Mouse (Mus musculus): Measurements from ENCODE around the gene Pnpla6. TPM values are rescaled to one million over a fixed set of nuclear protein-coding genes. Genes with fewer than 3 reads are reported as not detected.

Gene Pnpla6
- total RNA-seq, 1 experiment = 125 TPM

GRCm38 (mm10) chr8:3552240-3552639, 37.1 kb downstream of the Pnpla6 start:
- H3K9me3 ChIP-seq (ENCODE audit: control insufficient read depth, insufficient read depth, low read depth, low read length) = no peaks in the 10 kb centered on the region
- H3K36me3 ChIP-seq (ENCODE audit: control insufficient read depth, insufficient read depth, low read length, poor library complexity, severe bottlenecking) = no peaks in the 10 kb centered on the region
- peak overlapping the region; percentile 82 for H3K27ac ChIP-seq (ENCODE audit: insufficient read depth, low read depth, low read length, poor library complexity, severe bottlenecking)
- H3K4me3 ChIP-seq (ENCODE audit: insufficient read depth in 1 of 2, low read depth in 1 of 2, low read length in 2 of 2, poor library complexity in 1 of 2, severe bottlenecking in 1 of 2) = no peak overlapping the region
- in situ Hi-C loops (cut with MboI; ENCODE audit: low sequenced_read_pairs in 2 of 2, unreplicated experiment in 2 of 2) = no loop called here
- peaks cover 15 to 24% of the 10 kb centered on the region in 2 experiments; a peak in 3 of 4 replicates for H3K4me1 ChIP-seq (ENCODE audit: control insufficient read depth in 2 of 2, insufficient read depth in 2 of 2, low read length in 2 of 2, poor library complexity in 1 of 2)
- TF ChIP-seq MAFK (IDR thresholded peaks at IDR 0.05; ENCODE audit: insufficient read depth, low read depth, low read length) (no peak), ZC3H11A (IDR thresholded peaks at IDR 0.05; ENCODE audit: borderline replicate concordance, low read depth, low read length) (no peak), HCFC1 (IDR thresholded peaks at IDR 0.05; ENCODE audit: borderline replicate concordance, insufficient read depth, low read length) (no peak), ZNF384 (IDR thresholded peaks at IDR 0.05; ENCODE audit: low read depth, low read length) (no peak), CHD2 (IDR thresholded peaks at IDR 0.05; ENCODE audit: low read depth, low read length) (no peak)
- no peak overlapping the region for H3K9ac ChIP-seq (ENCODE audit: insufficient read depth, low read depth, low read length, poor library complexity, severe bottlenecking)
- no peak for DNase-seq (ENCODE audit: low read depth, low spot score)

DNA sequence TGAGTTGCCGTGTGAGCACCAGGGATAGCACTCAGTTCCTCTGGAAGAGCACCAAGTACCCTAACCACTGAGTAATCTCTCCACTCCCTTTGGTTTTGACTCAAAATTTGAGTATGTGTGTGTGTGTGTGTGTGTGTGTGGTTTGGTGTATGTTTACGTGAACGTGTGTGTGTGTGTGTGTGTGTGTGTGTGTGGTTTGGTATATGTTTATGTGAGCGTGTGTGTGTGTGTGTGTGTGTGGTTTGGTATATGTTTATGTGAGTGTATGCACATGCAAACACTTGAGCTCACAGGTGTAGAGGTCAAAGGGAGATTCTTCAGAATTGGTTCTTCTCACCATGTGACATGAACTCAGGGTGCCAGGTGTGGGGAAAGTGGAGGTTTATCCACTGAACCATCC, 40.9 kb downstream of the Pnpla6 start:
- H3K9ac ChIP-seq (ENCODE audit: insufficient read depth, low read depth, low read length, poor library complexity, severe bottlenecking) = no peak overlapping the region
- H3K4me3 ChIP-seq (ENCODE audit: insufficient read depth in 1 of 2, low read depth in 1 of 2, low read length in 2 of 2, poor library complexity in 1 of 2, severe bottlenecking in 1 of 2) = no peak overlapping the region
- H3K4me1 ChIP-seq (ENCODE audit: control insufficient read depth in 2 of 2, insufficient read depth in 2 of 2, low read length in 2 of 2, poor library complexity in 1 of 2) = peaks cover 15 to 24% of the 10 kb centered on the region in 2 experiments; a peak in 3 of 4 replicates
- in situ Hi-C loops (cut with MboI; ENCODE audit: low sequenced_read_pairs in 2 of 2, unreplicated experiment in 2 of 2) = no loop called here
- H3K9me3 ChIP-seq (ENCODE audit: control insufficient read depth, insufficient read depth, low read depth, low read length) = no peaks in the 10 kb centered on the region
- DNase-seq (ENCODE audit: low read depth, low spot score) = no peak
- TF ChIP-seq ZNF384 (IDR thresholded peaks at IDR 0.05; ENCODE audit: low read depth, low read length) (no peak), ZC3H11A (IDR thresholded peaks at IDR 0.05; ENCODE audit: borderline replicate concordance, low read depth, low read length) (no peak), HCFC1 (IDR thresholded peaks at IDR 0.05; ENCODE audit: borderline replicate concordance, insufficient read depth, low read length) (no peak), MAFK (IDR thresholded peaks at IDR 0.05; ENCODE audit: insufficient read depth, low read depth, low read length) (no peak), CHD2 (IDR thresholded peaks at IDR 0.05; ENCODE audit: low read depth, low read length) (no peak)
- H3K27ac ChIP-seq (ENCODE audit: insufficient read depth, low read depth, low read length, poor library complexity, severe bottlenecking) = no peak overlapping the region
- no peaks in the 10 kb centered on the region for H3K36me3 ChIP-seq (ENCODE audit: control insufficient read depth, insufficient read depth, low read length, poor library complexity, severe bottlenecking)

DNA sequence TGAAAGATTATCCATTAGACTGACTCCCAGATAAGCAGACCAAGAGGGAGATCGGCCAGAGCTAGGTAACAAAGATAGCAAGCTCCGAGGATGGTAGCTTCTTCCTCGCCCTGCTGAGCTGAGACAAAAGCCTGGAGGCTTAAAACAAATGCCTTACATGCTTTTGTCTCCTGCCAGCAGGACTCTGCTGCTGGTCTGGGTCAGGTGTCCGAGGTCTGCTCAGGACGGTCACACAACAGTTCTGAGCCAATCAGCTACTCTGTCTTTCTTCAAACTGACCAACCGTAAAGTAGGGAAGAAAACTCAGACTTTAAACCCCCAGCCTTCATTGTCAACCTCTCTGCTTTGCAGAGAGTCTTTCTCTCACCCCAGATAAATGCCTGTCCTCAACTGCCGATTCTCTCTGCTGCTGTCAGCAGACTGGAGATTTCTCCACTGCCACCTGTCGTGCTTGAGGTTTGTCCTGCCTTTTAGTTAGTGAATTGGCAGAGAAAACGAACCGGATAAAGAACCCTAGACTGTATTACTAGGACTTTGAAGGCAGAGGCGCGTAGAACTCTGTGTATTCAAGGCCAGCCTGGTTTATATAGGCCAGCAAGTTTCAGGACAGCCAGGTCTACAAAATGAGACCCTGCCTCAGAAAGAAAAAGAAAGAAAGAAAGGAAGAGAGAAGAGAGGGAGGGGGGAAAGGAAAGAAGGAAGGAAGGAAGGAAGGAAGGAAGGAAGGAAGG, 52.6 kb downstream of the Pnpla6 start, which contains the start of gene C330021F23Rik:
TSS of gene C330021F23Rik (plus strand) at position 350 of the 731 bp plus-strand sequence.
- no peak for DNase-seq (ENCODE audit: low read depth, low spot score)

GRCm38 (mm10) chr8:3568378-3568777, 53.2 kb downstream of the Pnpla6 start:
- peak overlapping the region; percentile 85 for H3K9ac ChIP-seq (ENCODE audit: insufficient read depth, low read depth, low read length, poor library complexity, severe bottlenecking)
- H3K27ac ChIP-seq (ENCODE audit: insufficient read depth, low read depth, low read length, poor library complexity, severe bottlenecking) = peak overlapping the region; percentile 99
- peaks cover 13 to 21% of the 10 kb centered on the region in 2 experiments for H3K4me1 ChIP-seq (ENCODE audit: control insufficient read depth in 2 of 2, insufficient read depth in 2 of 2, low read length in 2 of 2, poor library complexity in 1 of 2)
- TF ChIP-seq CHD2 (IDR thresholded peaks at IDR 0.05; ENCODE audit: low read depth, low read length) (no peak), ZNF384 (IDR thresholded peaks at IDR 0.05; ENCODE audit: low read depth, low read length) (no peak), ZC3H11A (IDR thresholded peaks at IDR 0.05; ENCODE audit: borderline replicate concordance, low read depth, low read length) (no peak)
- peak overlapping the region; percentile 75 to 80 for H3K4me3 ChIP-seq (ENCODE audit: insufficient read depth in 1 of 2, low read depth in 1 of 2, low read length in 2 of 2, poor library complexity in 1 of 2, severe bottlenecking in 1 of 2)
- H3K9me3 ChIP-seq (ENCODE audit: control insufficient read depth, insufficient read depth, low read depth, low read length) = no peaks in the 10 kb centered on the region
- H3K36me3 ChIP-seq (ENCODE audit: control insufficient read depth, insufficient read depth, low read length, poor library complexity, severe bottlenecking) = no peaks in the 10 kb centered on the region; the same call in 1 of the 2 replicates
- in situ Hi-C loops (cut with MboI; ENCODE audit: low sequenced_read_pairs in 2 of 2, unreplicated experiment in 2 of 2) = no loop called here
- DNase-seq (ENCODE audit: low read depth, low spot score) = no peak

More for the DNA sequence above, 52.6 kb downstream of the Pnpla6 start, which contains the start of gene C330021F23Rik:
- Histone ChIP-seq H3K9ac (ENCODE audit: insufficient read depth, low read depth, low read length, poor library complexity, severe bottlenecking) (peak within 1 kb of the TSS; percentile 91), H3K9me3 (ENCODE audit: control insufficient read depth, insufficient read depth, low read depth, low read length) (no peaks in the 10 kb centered on the region), H3K27ac (ENCODE audit: insufficient read depth, low read depth, low read length, poor library complexity, severe bottlenecking) (peak within 1 kb of the TSS; percentile 99), H3K4me3 (ENCODE audit: insufficient read depth in 1 of 2, low read depth in 1 of 2, low read length in 2 of 2, poor library complexity in 1 of 2, severe bottlenecking in 1 of 2) (peak within 1 kb of the TSS; percentile 75 to 80), H3K36me3 (ENCODE audit: control insufficient read depth, insufficient read depth, low read length, poor library complexity, severe bottlenecking) (no peaks in the 10 kb centered on the region; the same call in 1 of the 2 replicates), H3K4me1 (ENCODE audit: control insufficient read depth in 2 of 2, insufficient read depth in 2 of 2, low read length in 2 of 2, poor library complexity in 1 of 2) (peaks cover 12 to 18% of the 10 kb centered on the region in 2 experiments)
- TF ChIP-seq ZNF384 (IDR thresholded peaks at IDR 0.05; ENCODE audit: low read depth, low read length) = no peak
- TF ChIP-seq CHD2 (IDR thresholded peaks at IDR 0.05; ENCODE audit: low read depth, low read length) = no peak
- no peak for TF ChIP-seq HCFC1 (IDR thresholded peaks at IDR 0.05; ENCODE audit: borderline replicate concordance, insufficient read depth, low read length)
- TF ChIP-seq ZC3H11A (IDR thresholded peaks at IDR 0.05; ENCODE audit: borderline replicate concordance, low read depth, low read length) = no peak
- in situ Hi-C loops (cut with MboI; ENCODE audit: low sequenced_read_pairs in 2 of 2, unreplicated experiment in 2 of 2) = no loop called here

All from ES-E14 (cell line).